Mouse (Mus musculus): Measurements from ENCODE around the gene Ptgr1. TPM values are rescaled to one million over a fixed set of nuclear protein-coding genes. Genes with fewer than 3 reads are reported as not detected.
A peak's percentile ranks its signal among the peaks of the same experiment; 100 is the strongest.

The Ptgr1 gene
- polyA plus RNA-seq, 1 experiment from 2014 or later, result 3.9 TPM

DNA sequence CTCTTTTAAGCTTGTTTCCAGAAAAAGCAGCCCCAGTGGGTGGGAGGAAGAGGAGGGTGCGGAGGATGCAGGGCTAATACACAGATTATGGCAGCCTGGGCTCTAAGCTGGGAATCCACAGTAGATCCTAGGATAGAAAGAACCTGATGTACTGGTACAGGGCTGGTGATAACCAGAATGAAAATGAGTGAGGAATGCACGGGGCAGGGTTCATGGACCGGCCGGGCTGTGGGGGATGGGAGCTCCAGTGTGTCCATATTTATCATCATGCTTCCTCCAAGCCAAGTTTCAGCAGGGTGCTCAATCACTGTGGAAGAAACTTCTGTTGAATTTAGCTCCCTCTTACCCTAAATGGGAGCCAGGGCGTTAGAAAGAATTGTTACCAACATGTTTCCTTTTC is 10.2 kb upstream of the Ptgr1 start:
- Histone ChIP-seq H3K9ac (ENCODE audit: low read depth, low read length) (no peak overlapping the region), H3K4me2 (ENCODE audit: low read length) (no peak overlapping the region), H3K36me3 (ENCODE audit: control insufficient read depth, insufficient read depth, low read length) (no peaks in the 10 kb centered on the region), H3K27ac (ENCODE audit: low read length) (no peak overlapping the region), H3K9me3 (replicated peaks; ENCODE audit: control insufficient read depth, low read length, poor library complexity, severe bottlenecking) (no peaks in the 10 kb centered on the region), H3K27me3 (ENCODE audit: control insufficient read depth, insufficient read depth, low read depth, low read length) (no peaks in the 10 kb centered on the region), H3K4me1 (ENCODE audit: control insufficient read depth, insufficient read depth, low read length) (no peaks in the 10 kb centered on the region), H3K4me3 (ENCODE audit: low read depth, low read length) (no peak overlapping the region)
- ATAC-seq, result no peak
- 81% methylated on average over 5 of the region's 5 CpGs for WGBS

DNA sequence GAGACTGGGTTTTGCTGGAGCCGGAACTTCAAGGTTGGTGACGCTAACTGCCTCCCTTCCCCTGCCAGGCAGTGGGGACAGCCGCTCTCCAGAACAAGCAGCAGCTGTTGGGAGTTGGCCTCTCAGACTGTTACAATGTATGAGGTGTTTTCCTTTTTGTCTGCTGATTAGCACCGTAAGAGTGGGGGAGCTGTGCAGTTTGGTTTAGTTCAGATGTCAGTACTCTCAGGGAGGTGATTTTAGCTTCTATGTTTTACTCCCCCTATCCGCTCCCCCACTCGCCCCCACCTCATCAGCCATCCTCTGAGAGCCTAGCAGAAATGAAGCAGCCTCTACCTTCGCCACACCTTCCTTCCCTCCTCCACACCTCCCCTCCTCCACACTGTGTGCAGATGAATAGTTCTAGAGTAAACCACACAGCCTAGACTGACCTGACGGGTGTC is 8.4 kb upstream of the Ptgr1 start:
- Histone ChIP-seq H3K4me3 (ENCODE audit: low read depth, low read length) (no peak overlapping the region), H3K9ac (ENCODE audit: low read depth, low read length) (no peak overlapping the region), H3K27me3 (ENCODE audit: control insufficient read depth, insufficient read depth, low read depth, low read length) (no peaks in the 10 kb centered on the region), H3K27ac (ENCODE audit: low read length) (no peak overlapping the region), H3K36me3 (ENCODE audit: control insufficient read depth, insufficient read depth, low read length) (no peaks in the 10 kb centered on the region), H3K4me1 (ENCODE audit: control insufficient read depth, insufficient read depth, low read length) (no peaks in the 10 kb centered on the region), H3K9me3 (replicated peaks; ENCODE audit: control insufficient read depth, low read length, poor library complexity, severe bottlenecking) (no peaks in the 10 kb centered on the region), H3K4me2 (ENCODE audit: low read length) (no peak overlapping the region)
- 77% methylated on average over 8 of the region's 8 CpGs for WGBS
- no peak for ATAC-seq

DNA sequence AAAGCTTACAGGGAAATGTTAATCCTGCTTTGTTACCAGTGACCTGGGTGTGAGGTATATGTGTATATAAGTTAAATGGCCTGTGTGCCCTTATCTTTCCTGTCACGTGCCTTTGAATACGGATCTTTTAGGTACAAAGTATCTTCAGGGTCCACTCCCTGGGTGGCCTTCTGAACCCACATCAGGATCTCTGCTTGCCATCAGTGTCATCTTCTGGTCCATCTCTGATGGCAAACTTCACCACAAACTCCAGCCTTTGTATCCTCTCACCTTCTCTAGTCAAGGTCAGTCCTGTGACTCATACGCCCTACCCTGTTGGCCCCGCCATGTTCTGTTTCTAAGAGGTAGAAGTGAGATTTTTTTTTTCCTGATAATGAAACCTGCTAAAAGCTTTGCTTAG is 7.8 kb upstream of the Ptgr1 start, which contains the start of gene Dnajc25:
Dnajc25 (plus strand) TSS at position 301 of the 400 bp plus-strand sequence.
- H3K9me3 ChIP-seq (replicated peaks; ENCODE audit: control insufficient read depth, low read length, poor library complexity, severe bottlenecking), result no peaks in the 10 kb centered on the region
- H3K36me3 ChIP-seq (ENCODE audit: control insufficient read depth, insufficient read depth, low read length), result no peaks in the 10 kb centered on the region
- no peak within 1 kb of the TSS for H3K27ac ChIP-seq (ENCODE audit: low read length)
- H3K27me3 ChIP-seq (ENCODE audit: control insufficient read depth, insufficient read depth, low read depth, low read length), result no peaks in the 10 kb centered on the region
- H3K9ac ChIP-seq (ENCODE audit: low read depth, low read length), result no peak within 1 kb of the TSS
- no peak within 1 kb of the TSS for H3K4me3 ChIP-seq (ENCODE audit: low read depth, low read length)
- H3K4me2 ChIP-seq (ENCODE audit: low read length), result no peak within 1 kb of the TSS
- WGBS, result 88% methylated on average over 4 of the region's 4 CpGs
- H3K4me1 ChIP-seq (ENCODE audit: control insufficient read depth, insufficient read depth, low read length), result no peaks in the 10 kb centered on the region
- ATAC-seq, result no peak

DNA sequence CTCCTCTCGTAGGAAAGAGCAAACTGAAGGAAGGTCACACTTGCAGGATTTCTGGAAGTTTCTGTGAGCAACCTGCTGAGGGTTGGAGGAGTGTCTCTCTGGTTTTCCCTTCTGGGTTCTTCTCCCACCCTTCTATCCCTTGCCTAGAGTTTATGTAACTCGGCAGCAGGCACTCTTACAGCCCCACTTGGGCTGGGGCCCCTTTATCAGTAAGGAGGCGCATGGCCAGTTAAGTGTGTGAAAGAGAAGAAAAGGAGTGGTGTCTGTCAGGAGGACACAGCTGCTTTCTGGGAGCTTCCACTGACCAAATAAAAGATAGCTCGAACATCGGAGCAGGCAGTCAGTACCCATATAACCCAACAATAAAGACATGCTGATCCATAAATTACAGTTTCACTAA is 5.3 kb upstream of the Ptgr1 start:
- no peak overlapping the region for H3K4me2 ChIP-seq (ENCODE audit: low read length)
- H3K27ac ChIP-seq (ENCODE audit: low read length), result no peak overlapping the region
- no peaks in the 10 kb centered on the region for H3K36me3 ChIP-seq (ENCODE audit: control insufficient read depth, insufficient read depth, low read length)
- H3K9me3 ChIP-seq (replicated peaks; ENCODE audit: control insufficient read depth, low read length, poor library complexity, severe bottlenecking), result no peaks in the 10 kb centered on the region
- H3K4me1 ChIP-seq (ENCODE audit: control insufficient read depth, insufficient read depth, low read length), result 0 out of 2 replicates have a peak, but pooled peaks cover under 1% of the 10 kb centered on the region
- no peak overlapping the region for H3K9ac ChIP-seq (ENCODE audit: low read depth, low read length)
- no peaks in the 10 kb centered on the region for H3K27me3 ChIP-seq (ENCODE audit: control insufficient read depth, insufficient read depth, low read depth, low read length)
- WGBS, result 71% methylated on average over 5 of the region's 5 CpGs
- ATAC-seq, result no peak
- no peak overlapping the region for H3K4me3 ChIP-seq (ENCODE audit: low read depth, low read length)

DNA sequence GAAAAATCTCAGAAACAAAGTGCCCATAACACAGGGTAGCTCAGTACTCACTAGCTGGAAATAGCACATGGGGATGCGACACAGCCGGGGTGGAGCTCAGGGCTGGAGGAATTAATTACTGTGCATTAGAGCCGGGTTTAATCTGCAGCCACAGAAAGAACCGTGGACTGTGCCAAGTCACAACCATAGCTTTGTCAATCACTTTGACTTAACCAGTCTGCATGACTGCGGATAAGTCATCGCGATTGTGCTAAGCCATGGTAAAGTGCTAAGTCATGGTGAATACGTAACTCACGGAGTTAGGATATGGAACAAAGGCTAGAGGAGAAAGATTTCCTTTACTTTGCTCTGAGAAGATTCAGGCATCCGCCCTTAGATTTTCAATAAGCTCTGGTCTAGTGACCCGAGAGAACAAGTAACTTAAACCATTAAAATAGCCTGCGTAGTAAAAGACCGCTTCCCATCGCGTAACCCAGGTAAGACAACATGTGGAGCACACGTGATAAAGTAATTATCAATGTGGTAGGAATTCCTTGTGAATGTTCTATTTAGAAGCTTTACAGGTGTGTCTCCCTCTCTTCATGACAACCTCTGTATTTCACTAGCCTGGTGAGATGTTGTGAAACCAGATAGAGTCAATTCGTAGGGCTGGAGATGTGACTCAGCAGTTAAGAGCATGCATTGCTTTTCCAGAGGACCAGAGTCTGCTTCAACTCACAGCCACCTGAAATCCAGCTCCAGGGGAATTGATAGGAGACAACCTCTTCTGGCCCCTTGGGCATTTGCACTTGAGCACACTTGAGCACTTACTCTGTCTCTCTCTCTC is 3.9 kb upstream of the Ptgr1 start:
- Histone ChIP-seq H3K4me1 (ENCODE audit: control insufficient read depth, insufficient read depth, low read length) (peaks cover 11% of the 10 kb centered on the region), H3K36me3 (ENCODE audit: control insufficient read depth, insufficient read depth, low read length) (no peaks in the 10 kb centered on the region), H3K4me2 (ENCODE audit: low read length) (no peak overlapping the region), H3K9me3 (replicated peaks; ENCODE audit: control insufficient read depth, low read length, poor library complexity, severe bottlenecking) (no peaks in the 10 kb centered on the region), H3K27ac (ENCODE audit: low read length) (no peak overlapping the region), H3K27me3 (ENCODE audit: control insufficient read depth, insufficient read depth, low read depth, low read length) (no peaks in the 10 kb centered on the region), H3K9ac (ENCODE audit: low read depth, low read length) (no peak overlapping the region), H3K4me3 (ENCODE audit: low read depth, low read length) (no peak overlapping the region)
- WGBS, result 61% methylated on average over 17 of the region's 17 CpGs
- ATAC-seq, result 0 out of 2 replicates have a peak, but pooled peaks have one; percentile 40

DNA sequence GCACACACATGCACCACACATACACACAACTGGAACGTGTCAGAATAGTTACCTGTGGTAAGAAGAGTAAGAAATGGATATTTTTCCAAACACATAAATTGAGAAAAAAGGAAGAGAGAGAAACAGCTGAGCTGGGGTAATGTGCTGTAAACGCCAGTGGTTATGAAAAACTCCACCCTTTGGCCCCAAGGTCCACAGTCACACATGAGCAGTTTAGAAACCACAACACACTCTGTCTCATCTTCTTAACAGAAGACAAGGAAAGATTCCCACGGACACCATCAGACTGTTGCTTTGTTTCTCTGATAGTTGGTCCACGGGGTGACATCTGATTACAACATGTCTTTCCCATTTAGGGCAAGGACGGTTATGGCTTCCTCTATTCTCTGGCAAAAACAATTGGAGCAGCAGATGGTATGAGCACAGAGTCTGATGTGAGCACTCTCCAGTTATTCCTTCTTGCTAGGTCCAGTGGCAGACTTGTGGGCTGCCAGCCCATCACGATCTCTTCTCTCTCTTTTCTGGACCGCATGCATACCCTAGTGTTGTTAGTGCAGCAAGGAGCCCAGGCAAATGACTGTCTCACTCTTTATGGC is 2.5 kb upstream of the Ptgr1 start:
- H3K9ac ChIP-seq (ENCODE audit: low read depth, low read length), result no peak overlapping the region
- H3K4me3 ChIP-seq (ENCODE audit: low read depth, low read length), result no peak overlapping the region
- ATAC-seq, result no peak
- 89% methylated on average over 7 of the region's 7 CpGs for WGBS
- no peak overlapping the region for H3K27ac ChIP-seq (ENCODE audit: low read length)
- peaks cover 11% of the 10 kb centered on the region for H3K4me1 ChIP-seq (ENCODE audit: control insufficient read depth, insufficient read depth, low read length)
- no peaks in the 10 kb centered on the region for H3K9me3 ChIP-seq (replicated peaks; ENCODE audit: control insufficient read depth, low read length, poor library complexity, severe bottlenecking)
- no peaks in the 10 kb centered on the region for H3K36me3 ChIP-seq (ENCODE audit: control insufficient read depth, insufficient read depth, low read length)
- H3K27me3 ChIP-seq (ENCODE audit: control insufficient read depth, insufficient read depth, low read depth, low read length), result no peaks in the 10 kb centered on the region
- H3K4me2 ChIP-seq (ENCODE audit: low read length), result no peak overlapping the region

DNA sequence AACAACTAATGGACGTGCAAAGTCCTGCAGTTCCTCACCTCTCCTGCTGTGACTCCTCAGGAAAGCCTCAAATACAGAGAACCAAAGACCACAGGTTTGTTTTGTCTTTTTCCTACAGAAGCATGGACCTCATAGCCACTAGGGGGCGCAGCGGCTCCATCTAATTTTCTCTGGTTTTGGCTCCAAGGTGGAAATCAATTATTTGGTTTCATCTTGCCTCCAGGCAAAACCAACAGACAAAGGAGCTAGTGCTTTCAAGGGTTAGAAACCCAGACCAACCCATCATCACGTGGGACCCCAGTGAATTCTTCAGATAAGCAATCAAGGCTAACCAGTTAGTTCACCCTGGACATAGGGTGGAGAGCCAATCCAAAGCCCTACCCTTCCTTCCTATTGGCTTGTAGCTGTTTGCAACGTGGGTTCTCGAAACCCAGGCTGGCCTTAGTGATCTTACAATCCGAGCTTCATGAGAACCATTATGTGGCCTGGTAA is 1.7 kb downstream of the Ptgr1 start:
- H3K4me2 ChIP-seq (ENCODE audit: low read length), result no peak overlapping the region
- 22% methylated on average over 7 of the region's 7 CpGs for WGBS
- no peak overlapping the region for H3K27ac ChIP-seq (ENCODE audit: low read length)
- no peak overlapping the region for H3K4me3 ChIP-seq (ENCODE audit: low read depth, low read length)
- H3K9ac ChIP-seq (ENCODE audit: low read depth, low read length), result no peak overlapping the region
- ATAC-seq, result no peak
- peaks cover 11% of the 10 kb centered on the region for H3K4me1 ChIP-seq (ENCODE audit: control insufficient read depth, insufficient read depth, low read length)
- no peaks in the 10 kb centered on the region for H3K27me3 ChIP-seq (ENCODE audit: control insufficient read depth, insufficient read depth, low read depth, low read length)
- no peaks in the 10 kb centered on the region for H3K36me3 ChIP-seq (ENCODE audit: control insufficient read depth, insufficient read depth, low read length)
- H3K9me3 ChIP-seq (replicated peaks; ENCODE audit: control insufficient read depth, low read length, poor library complexity, severe bottlenecking), result no peaks in the 10 kb centered on the region

DNA sequence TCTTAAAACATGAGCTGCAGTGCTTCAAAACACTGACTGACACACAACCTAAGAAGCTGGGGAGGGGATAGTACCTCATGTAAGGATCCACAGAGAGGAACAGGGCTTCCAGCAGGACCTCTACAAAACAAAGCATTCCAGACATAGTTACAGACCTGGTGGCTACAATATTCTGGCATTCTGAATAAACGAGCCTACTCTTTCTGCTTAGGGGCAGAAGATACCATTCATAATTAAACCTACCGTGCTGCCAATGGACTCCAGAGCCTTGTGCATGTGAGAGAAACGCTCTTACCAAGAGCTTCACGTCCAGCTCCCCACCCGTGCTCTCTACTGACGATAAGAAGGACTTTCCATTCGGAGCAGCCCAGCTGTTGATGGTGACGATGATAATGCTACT is 4.1 kb downstream of the Ptgr1 start:
- WGBS, result 87% methylated on average over 8 of the region's 8 CpGs
- Histone ChIP-seq H3K9ac (ENCODE audit: low read depth, low read length) (no peak overlapping the region), H3K36me3 (ENCODE audit: control insufficient read depth, insufficient read depth, low read length) (no peaks in the 10 kb centered on the region), H3K4me1 (ENCODE audit: control insufficient read depth, insufficient read depth, low read length) (peaks cover 11% of the 10 kb centered on the region), H3K27me3 (ENCODE audit: control insufficient read depth, insufficient read depth, low read depth, low read length) (no peaks in the 10 kb centered on the region), H3K4me2 (ENCODE audit: low read length) (no peak overlapping the region), H3K4me3 (ENCODE audit: low read depth, low read length) (no peak overlapping the region), H3K9me3 (replicated peaks; ENCODE audit: control insufficient read depth, low read length, poor library complexity, severe bottlenecking) (no peaks in the 10 kb centered on the region), H3K27ac (ENCODE audit: low read length) (no peak overlapping the region)
- ATAC-seq, result no peak

DNA sequence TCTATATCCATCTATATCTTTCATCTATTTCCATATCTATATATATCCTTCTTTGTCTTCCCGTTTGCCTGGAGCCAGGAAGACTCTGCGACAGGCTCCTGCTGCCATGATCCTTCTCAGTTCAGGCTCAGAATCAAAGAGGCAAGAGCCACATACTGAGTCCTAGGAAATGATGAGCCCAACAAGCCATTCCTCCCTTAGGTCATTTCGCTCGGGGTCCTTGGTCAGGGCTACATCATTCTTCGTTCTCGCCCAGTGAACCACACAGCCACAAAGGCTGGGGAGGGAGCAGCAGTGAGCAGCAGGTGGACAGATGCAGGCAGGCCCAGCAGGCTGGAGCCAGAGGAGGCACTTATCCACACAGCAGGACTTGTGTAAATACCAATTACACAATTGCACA is 5.5 kb downstream of the Ptgr1 start:
- Histone ChIP-seq H3K9me3 (replicated peaks; ENCODE audit: control insufficient read depth, low read length, poor library complexity, severe bottlenecking) (no peaks in the 10 kb centered on the region), H3K36me3 (ENCODE audit: control insufficient read depth, insufficient read depth, low read length) (no peaks in the 10 kb centered on the region), H3K4me1 (ENCODE audit: control insufficient read depth, insufficient read depth, low read length) (peaks cover 3% of the 10 kb centered on the region), H3K9ac (ENCODE audit: low read depth, low read length) (no peak overlapping the region), H3K27ac (ENCODE audit: low read length) (no peak overlapping the region), H3K4me2 (ENCODE audit: low read length) (no peak overlapping the region), H3K4me3 (ENCODE audit: low read depth, low read length) (no peak overlapping the region), H3K27me3 (ENCODE audit: control insufficient read depth, insufficient read depth, low read depth, low read length) (no peaks in the 10 kb centered on the region)
- no peak for ATAC-seq
- WGBS, result 76% methylated on average over 6 of the region's 6 CpGs

Measured in midbrain, embryonic 16.5 days (tissue).